Mouse (Mus musculus): ENCODE data around the gene Cox7a2.

Gene Cox7a2

GRCm38 (mm10) chr9:79759385-79760005 is at the start of gene Cox7a2:
Gene Cox7a2 (minus strand): TSS chr9:79759878.
- DNase-seq (ENCODE audit: low read depth, low spot score): peak; percentile 90

GRCm38 (mm10) chr9:79809411-79809810 is 49.7 kb upstream of the Cox7a2 start:
- no peak for DNase-seq (ENCODE audit: low read depth, low spot score)

GRCm38 (mm10) chr9:79807178-79807577 is 47.5 kb upstream of the Cox7a2 start:
- DNase-seq (ENCODE audit: low read depth, low spot score): no peak

GRCm38 (mm10) chr9:79806317-79807075 is 46.8 kb upstream of the Cox7a2 start:
- DNase-seq (ENCODE audit: low read depth, low spot score): peak; percentile 39

GRCm38 (mm10) chr9:79805426-79805825 is 45.7 kb upstream of the Cox7a2 start:
- DNase-seq (ENCODE audit: low read depth, low spot score): no peak

GRCm38 (mm10) chr9:79796461-79797135 is 36.9 kb upstream of the Cox7a2 start:
- no peak for DNase-seq (ENCODE audit: low read depth, low spot score)

- DNase-seq (ENCODE audit: low read depth, low spot score): no peak
Observed at GRCm38 (mm10) chr9:79795076-79795475, 35.4 kb upstream of the Cox7a2 start.

- peak; percentile 92 for DNase-seq (ENCODE audit: low read depth, low spot score)
Observed at GRCm38 (mm10) chr9:79792841-79793835, 33.5 kb upstream of the Cox7a2 start, which contains the start of gene Tmem30a. Gene Tmem30a (minus strand): TSS chr9:79793507.

GRCm38 (mm10) chr9:79785794-79786085 is 26.1 kb upstream of the Cox7a2 start:
- DNase-seq (ENCODE audit: low read depth, low spot score): no peak

GRCm38 (mm10) chr9:79784934-79785793 is 25.5 kb upstream of the Cox7a2 start:
- no peak for DNase-seq (ENCODE audit: low read depth, low spot score)

- no peak for DNase-seq (ENCODE audit: low read depth, low spot score)
Observed at GRCm38 (mm10) chr9:79784439-79784838, 24.8 kb upstream of the Cox7a2 start.

GRCm38 (mm10) chr9:79779354-79779753 is 19.7 kb upstream of the Cox7a2 start:
- DNase-seq (ENCODE audit: low read depth, low spot score): no peak

- no peak for DNase-seq (ENCODE audit: low read depth, low spot score)
Observed at GRCm38 (mm10) chr9:79766991-79767545, 7.4 kb upstream of the Cox7a2 start.

- DNase-seq (ENCODE audit: low read depth, low spot score): no peak
Observed at GRCm38 (mm10) chr9:79765329-79765728, 5.7 kb upstream of the Cox7a2 start.

GRCm38 (mm10) chr9:79762519-79762918 is 2.8 kb upstream of the Cox7a2 start:
- DNase-seq (ENCODE audit: low read depth, low spot score): no peak

- no peak for DNase-seq (ENCODE audit: low read depth, low spot score)
Observed at GRCm38 (mm10) chr9:79760076-79760475, 398 bp upstream of the Cox7a2 start.

- DNase-seq (ENCODE audit: low read depth, low spot score): no peak
Observed at GRCm38 (mm10) chr9:79755311-79755710, 4.4 kb downstream of the Cox7a2 start.

GRCm38 (mm10) chr9:79751846-79752245 is 7.8 kb downstream of the Cox7a2 start:
- DNase-seq (ENCODE audit: low read depth, low spot score): no peak

- DNase-seq (ENCODE audit: low read depth, low spot score): no peak
Observed at GRCm38 (mm10) chr9:79750709-79751108, 9.0 kb downstream of the Cox7a2 start.

GRCm38 (mm10) chr9:79745036-79745435 is 14.6 kb downstream of the Cox7a2 start:
- DNase-seq (ENCODE audit: low read depth, low spot score): no peak
